Comparison of ENCODE assay signal across 13 mouse cellular contexts in genomic region chr16:25804955-25805354, GRCm38 (mm10).
A peak's percentile ranks its signal among the peaks of the same experiment; 100 is the strongest.
DNase-seq lines count a peak whose midpoint lies in the region.
"Had no signal": no experiment of that assay in that cellular context is flagged by ENCODE, and none has a peak within 500 bp of the region (broad histone marks: within the 10 kb centered on the region; RNA-seq: fewer than 3 reads in every experiment).

No protein-coding gene starts in this region.

- no peaks in the 10 kb centered on the region for H3K36me3 ChIP-seq in embryonic facial prominence, embryonic 10.5 days (replicated peaks)
- H3K36me3 ChIP-seq in hindbrain, embryonic 10.5 days, result no peaks in the 10 kb centered on the region
- H3K36me3 ChIP-seq: lung, embryonic 15.5 days had no signal

- DNase-seq in kidney, adult 8-10 months, result peak; percentile 63 to 64
- DNase-seq in kidney, postnatal 4 days, result no peak
- DNase-seq in embryonic facial prominence, embryonic 10.5 days (ENCODE audit: low spot score), result no peak
- peak; percentile 42 to 80 for DNase-seq in kidney, postnatal 25 days
- peak; percentile 78 for DNase-seq in skeletal muscle tissue, adult 2 months (ENCODE audit: low read depth, low spot score)
- DNase-seq in hindbrain, embryonic 10.5 days (ENCODE audit: low spot score), result no peak
- no peak for DNase-seq in ovary, postnatal 10 days (ENCODE audit: low spot score)
- DNase-seq: cerebellum, adult 18-20 months; embryo, embryonic 11 days; heart, postnatal 36 days; right cerebral cortex, adult 18-20 months had no signal

- H3K27me3 ChIP-seq in embryonic facial prominence, embryonic 10.5 days (replicated peaks; ENCODE audit: low read depth, poor library complexity, severe bottlenecking), result no peaks in the 10 kb centered on the region
- H3K27me3 ChIP-seq in hindbrain, embryonic 10.5 days (ENCODE audit: insufficient read depth, poor library complexity, severe bottlenecking), result no peaks in the 10 kb centered on the region
- H3K27me3 ChIP-seq: lung, embryonic 15.5 days had no signal

- H3K27ac ChIP-seq in embryonic facial prominence, embryonic 10.5 days (replicated peaks), result peak overlapping the region; percentile 54; the same call in 1 of the 2 replicates
- no peak overlapping the region for H3K27ac ChIP-seq in hindbrain, embryonic 10.5 days
- H3K27ac ChIP-seq: heart, adult 2 months; lung, embryonic 15.5 days had no signal

- H3K9me3 ChIP-seq in embryonic facial prominence, embryonic 10.5 days, result no peaks in the 10 kb centered on the region
- H3K9me3 ChIP-seq in hindbrain, embryonic 10.5 days, result no peaks in the 10 kb centered on the region
- H3K9me3 ChIP-seq: lung, embryonic 15.5 days had no signal

- 59% methylated on average over 3 of the region's 3 CpGs for WGBS in embryonic facial prominence, embryonic 10.5 days
- 73% methylated on average over 3 of the region's 3 CpGs for WGBS in hindbrain, embryonic 10.5 days

- H3K4me1 ChIP-seq in embryonic facial prominence, embryonic 10.5 days, result peaks cover 10% of the 10 kb centered on the region; the same call in 1 of the 2 replicates
- H3K4me1 ChIP-seq in hindbrain, embryonic 10.5 days (replicated peaks), result no peaks in the 10 kb centered on the region

- H3K4me3 ChIP-seq in embryonic facial prominence, embryonic 10.5 days, result peak overlapping the region; percentile 40; the same call in 1 of the 2 replicates
- no peak overlapping the region for H3K4me3 ChIP-seq in hindbrain, embryonic 10.5 days
- H3K4me3 ChIP-seq: heart, adult 2 months; lung, embryonic 15.5 days had no signal

Comparison
In these comparisons a context has a peak if more than half of its experiments do, and no peak if none do; other contexts are left out.
1. DNase-seq: peak in kidney, adult 8-10 months (2 of 2), kidney, postnatal 25 days (2 of 2) and skeletal muscle tissue, adult 2 months (single experiment); none in kidney, postnatal 4 days (0 of 2), embryonic facial prominence, embryonic 10.5 days (single experiment), hindbrain, embryonic 10.5 days (single experiment) and ovary, postnatal 10 days (single experiment).